Mouse (Mus musculus) ovary, adult 2 months (tissue): ENCODE data around the gene Foxe3. TPM values are rescaled to one million over a fixed set of nuclear protein-coding genes. Genes with fewer than 3 reads are reported as not detected.

Experiments used
- polyA plus RNA-seq: library from polyadenylated mRNA; depleted of rRNA; stranded (reverse); fragments of >200 nt; gene quantifications from 2 replicates; pipeline ENCODE4 v1.2.3, GENCODE M21; 2012; rRNA removed

Foxe3 gene
- polyA plus RNA-seq: not detected in 2 replicates

DNA sequence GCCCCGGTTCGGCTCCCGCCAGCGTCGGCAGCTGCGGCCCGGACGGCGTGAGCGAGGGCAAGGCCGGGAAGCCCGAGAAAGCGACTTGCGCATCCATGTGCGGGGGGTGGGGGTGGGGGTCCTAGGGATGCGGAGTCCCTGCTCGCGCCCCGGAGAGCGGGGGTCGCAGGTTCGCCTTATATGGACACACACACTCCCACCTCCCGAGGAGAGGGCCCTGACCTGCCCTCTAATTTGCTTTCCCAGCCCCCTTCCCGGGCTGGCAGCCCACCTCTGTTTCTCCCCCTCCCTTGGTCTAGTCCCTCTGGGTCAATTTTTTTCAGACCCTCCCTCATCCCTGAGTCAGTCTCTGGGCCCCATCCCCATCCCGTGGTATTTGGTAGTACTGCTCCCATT lies at the start of gene Foxe3:
Gene Foxe3, minus strand, starts transcription at position 97 of the 396 bp plus-strand sequence.

GRCm38 (mm10) chr4:114908829-114909601 lies 16.8 kb downstream of the Foxe3 start, which contains the start of gene Foxd2:
Foxd2 (minus strand) TSS chr4:114908873.

Other genes with a start within 250 kb of the Foxe3 start
- not detected in 2 replicates for gene Gm12830, start 104.3 kb downstream of the Foxe3 start, polyA plus RNA-seq
- 0.55 and 0.86 TPM in 2 replicates for gene Foxd2, start 17.1 kb downstream of the Foxe3 start, polyA plus RNA-seq
- gene Cmpk1, start 61.2 kb upstream of the Foxe3 start, polyA plus RNA-seq: 10.0 and 17.5 TPM in 2 replicates
- 1.3 and 2.2 TPM in 2 replicates for gene Stil, start 74.1 kb upstream of the Foxe3 start, polyA plus RNA-seq
- gene Tal1, start 130.4 kb upstream of the Foxe3 start, polyA plus RNA-seq: 4.4 and 6.1 TPM in 2 replicates
- gene Pdzk1ip1, start 162.7 kb upstream of the Foxe3 start, polyA plus RNA-seq: 48.6 and 49.3 TPM in 2 replicates
- gene Cyp4x1, start 208.3 kb upstream of the Foxe3 start, polyA plus RNA-seq: 0.03 TPM in 1 of 2 replicates, not detected in the other